Mouse (Mus musculus) kidney, postnatal 10 days (tissue): ENCODE data around the gene Hbb-bh2.
"Not testable (repeated sequence)": the region's sequence is repeated elsewhere in the genome, so short reads cannot be mapped to it uniquely, and the experiment has no call there.

Source experiments
- DNase-seq: peaks from one replicate; pipeline ENCODE4 v3.0.0; 2021; ENCODE audit warnings: mixed read lengths

The Hbb-bh2 gene

DNA sequence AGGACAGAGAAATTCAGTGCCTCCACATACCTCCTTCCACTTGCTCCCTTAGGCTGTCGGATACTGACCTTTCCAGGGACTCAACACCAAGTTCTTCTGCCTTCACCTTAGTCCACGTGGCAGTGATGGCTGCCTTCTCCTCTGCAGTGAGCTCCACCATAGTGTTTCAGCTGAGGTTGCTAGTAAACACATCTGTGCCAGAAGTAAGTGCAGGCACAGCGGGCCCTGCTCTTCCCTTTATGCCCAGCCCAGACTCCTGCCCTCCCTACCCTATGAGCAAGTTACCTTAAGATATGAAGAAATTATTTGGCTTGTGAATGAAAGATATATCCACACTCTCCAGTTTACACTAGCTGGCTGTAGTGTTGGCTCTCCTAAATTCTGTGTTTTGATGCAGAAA, at the start of gene Hbb-bh2:
Gene Hbb-bh2, minus strand, starts transcription at position 253 of the 400 bp plus-strand sequence.
- DNase-seq: no peak

- no peak for DNase-seq
Observed at GRCm38 (mm10) chr7:103886152-103886551, 45.8 kb upstream of the Hbb-bh2 start, which contains the start of gene Olfr66. TSS of gene Olfr66 (minus strand) at chr7:103886252.

DNA sequence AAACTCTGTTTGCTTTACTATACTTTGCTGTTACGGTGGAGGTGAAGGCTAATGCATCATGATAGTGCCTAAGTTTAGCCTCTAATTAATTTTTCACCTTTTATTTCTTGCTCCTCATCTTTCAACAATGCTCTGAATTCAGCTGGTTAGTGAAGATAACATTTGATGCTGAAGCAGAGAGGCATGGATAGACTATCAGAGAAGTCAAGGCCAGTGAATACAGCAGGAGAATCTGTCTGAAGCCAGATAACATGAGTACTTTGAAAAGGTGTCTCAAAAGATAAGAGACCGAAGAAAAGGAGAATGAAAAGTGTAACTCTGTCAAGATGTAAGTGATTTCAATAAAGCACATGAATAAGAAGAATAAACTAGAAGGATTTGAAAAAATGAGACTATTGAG, 36.8 kb upstream of the Hbb-bh2 start:
- DNase-seq: no peak

DNA sequence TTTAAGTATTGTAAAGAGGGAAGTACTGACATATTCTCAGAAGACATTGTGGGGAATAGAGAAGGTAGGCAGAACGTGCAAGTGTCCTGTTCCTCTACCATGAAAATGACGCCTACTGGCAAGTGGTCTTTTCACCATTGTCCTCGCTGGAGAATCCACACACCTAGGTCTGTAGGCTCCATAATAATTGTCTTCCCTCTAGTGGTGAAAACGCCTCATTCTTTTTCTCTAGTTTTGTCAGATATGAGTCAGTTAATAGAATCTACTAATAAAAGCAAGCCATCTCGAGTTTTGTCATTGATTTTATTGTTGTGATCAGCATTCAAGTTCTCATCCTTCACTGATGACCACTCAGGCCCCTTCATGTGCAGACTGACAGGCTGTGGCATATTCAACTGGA, 34.1 kb upstream of the Hbb-bh2 start:
- no peak for DNase-seq

DNA sequence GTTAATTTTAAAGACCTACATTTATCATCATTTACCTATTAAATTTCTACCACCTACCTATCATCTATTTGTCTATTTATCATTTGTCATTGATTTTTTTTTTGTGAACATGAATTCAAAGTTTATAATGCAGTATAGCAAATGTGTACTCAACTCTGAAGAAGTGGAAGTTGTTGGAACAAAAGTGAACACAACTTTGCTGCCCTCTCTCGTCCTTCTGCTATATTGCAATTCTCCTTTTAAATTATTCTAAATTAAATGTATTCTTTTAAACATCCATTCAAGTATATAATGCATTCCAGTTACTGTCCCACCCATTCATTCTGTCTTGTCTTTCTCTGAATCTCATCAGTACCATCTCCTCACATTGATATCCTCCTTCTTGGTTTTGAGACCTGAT, 32.7 kb upstream of the Hbb-bh2 start:
- no peak for DNase-seq

DNA sequence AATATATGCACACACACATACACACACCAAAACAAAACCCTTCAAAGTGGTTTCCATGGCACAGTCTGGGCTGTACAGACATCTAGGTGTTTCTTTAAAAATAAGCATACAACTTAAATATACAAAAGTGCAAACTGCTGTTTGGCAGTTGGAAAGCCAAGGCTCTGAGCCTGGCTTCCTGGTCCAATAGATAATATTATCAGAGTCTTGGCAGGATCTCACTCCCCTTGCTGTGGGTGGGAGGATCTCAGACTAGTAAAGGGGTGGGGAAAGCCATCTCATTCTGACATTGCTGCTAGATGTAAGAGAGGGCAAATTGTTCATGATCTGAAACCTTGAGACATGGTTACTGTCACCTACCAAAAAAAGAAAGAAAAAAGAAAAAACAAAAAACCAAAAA, 30.3 kb upstream of the Hbb-bh2 start:
- DNase-seq: no peak

GRCm38 (mm10) chr7:103865716-103866115, 25.4 kb upstream of the Hbb-bh2 start:
- no peak for DNase-seq

DNA sequence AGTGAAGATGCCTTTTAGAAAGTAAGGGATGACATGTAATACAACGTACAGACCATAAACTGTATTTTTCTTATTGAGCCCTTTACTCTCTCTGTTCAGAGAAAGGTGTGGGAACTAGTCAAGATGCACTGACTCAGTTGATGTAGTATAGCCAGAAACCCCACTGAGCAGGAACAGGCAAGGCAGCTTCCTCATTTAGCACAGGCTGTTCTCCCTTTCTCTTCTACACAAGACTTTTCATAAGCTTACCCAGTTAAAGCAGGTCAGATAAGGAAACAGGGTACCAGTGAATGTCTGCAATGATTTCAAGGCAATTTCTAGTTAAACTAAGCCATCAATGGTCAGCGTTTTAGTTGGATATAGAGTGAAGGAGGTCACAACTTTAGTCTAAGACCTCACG, 21.2 kb upstream of the Hbb-bh2 start:
- no peak for DNase-seq

DNA sequence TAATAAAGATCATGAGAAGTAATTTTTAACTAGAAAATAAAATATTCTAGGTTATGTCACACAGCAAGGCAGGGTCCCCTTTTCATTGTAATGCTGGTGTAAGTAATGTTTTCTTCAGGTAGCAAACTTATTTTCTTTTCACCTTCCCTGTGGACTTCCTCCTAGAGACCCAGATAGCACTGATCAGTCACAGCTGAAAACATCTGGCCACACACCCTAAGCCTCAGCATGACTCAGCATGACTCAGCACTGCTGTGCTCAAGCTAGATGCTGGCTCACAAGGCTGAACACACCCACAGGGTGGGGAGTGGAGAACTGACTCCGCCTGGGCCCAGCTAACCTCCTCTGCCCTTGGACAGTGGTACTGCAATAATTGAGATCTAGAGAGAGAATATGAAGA, 20.5 kb upstream of the Hbb-bh2 start:
- peak; percentile 5 for DNase-seq

DNA sequence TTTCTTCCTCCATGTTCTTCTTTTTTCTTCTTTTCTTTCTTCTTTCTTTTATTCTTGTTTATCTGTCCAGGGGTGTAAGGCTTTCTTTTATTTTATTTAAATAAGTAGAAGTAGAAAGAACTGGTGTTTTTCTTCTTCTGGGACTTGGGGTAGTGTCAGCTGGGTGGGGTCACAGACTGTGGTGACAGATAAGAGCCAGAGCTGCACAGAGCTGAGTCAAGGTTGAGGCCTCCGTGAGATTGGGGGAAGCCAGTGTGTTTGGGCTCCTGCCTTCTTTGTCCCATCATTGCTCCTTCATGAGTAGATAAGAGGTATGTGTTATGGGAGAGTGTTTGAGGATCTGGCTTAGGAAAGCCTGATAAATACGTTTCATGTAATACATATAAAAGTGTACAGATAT, 18.8 kb upstream of the Hbb-bh2 start:
- no peak for DNase-seq

- no peak for DNase-seq
Observed at GRCm38 (mm10) chr7:103854669-103855068, 14.3 kb upstream of the Hbb-bh2 start.

GRCm38 (mm10) chr7:103853090-103853489, 12.8 kb upstream of the Hbb-bh2 start, which contains the start of gene Hbb-y:
TSS of gene Hbb-y (minus strand) at chr7:103853216.
- DNase-seq: no peak

DNA sequence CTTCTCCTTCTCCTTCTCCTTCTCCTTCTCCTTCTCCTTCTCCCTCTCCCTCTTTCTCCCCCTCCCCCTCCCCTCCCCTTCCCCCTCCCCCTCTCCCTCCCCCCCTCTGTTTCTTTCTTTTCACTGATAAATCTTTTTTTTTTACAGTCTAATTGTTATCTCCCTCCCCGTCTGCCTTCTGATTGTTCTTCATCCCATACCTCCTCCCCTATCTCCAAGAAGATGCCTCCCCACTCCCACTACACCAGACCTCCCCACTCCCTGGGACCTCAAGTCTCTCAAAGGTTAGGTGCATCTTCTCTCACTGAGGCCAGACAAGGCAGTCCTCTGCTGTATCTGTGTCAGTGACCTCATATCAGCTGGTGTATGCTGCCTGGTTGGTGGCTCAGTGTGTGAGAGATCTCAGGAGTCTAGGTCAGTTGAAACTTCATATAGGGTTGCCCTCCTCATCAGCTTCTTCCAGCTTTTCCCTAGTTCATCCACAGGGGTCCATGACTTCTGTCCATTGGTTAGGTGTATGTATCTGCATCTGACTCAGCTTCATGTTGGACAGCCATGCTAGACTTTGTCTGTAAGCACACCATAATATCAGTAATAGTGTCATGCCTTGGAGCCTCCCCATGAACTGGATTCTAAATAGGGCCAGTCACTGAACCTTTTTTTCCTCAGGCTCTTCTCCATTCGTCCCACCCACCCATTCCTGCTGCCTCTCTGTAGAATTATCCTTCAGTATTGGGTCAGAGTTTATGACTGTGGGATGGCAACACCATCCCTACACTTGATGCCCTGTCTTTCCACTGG, 4.4 kb upstream of the Hbb-bh2 start:
- DNase-seq: no peak

GRCm38 (mm10) chr7:103843034-103843433, 2.7 kb upstream of the Hbb-bh2 start, which contains the start of gene Hbb-bh1:
TSS of gene Hbb-bh1 (minus strand) at chr7:103843164.
- no peak for DNase-seq

DNA sequence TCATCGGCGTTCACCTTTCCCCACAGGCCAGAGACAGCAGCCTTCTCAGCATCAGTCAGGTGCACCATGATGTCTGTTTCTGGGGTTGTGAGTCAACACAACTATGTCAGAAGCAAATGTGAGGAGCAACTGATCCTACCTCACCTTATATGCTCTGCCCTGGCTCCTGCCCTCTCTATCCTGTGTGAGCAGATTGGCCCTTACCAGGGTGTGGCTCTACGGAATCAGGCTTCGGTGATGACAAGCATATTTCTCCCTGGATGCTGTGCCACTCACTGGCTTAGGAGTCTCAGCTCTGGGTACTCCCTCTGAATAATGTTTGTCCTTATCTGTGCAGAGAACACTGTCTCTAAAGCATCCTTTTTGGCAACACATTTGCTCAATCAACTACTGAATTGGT, 12.5 kb downstream of the Hbb-bh2 start, which contains the start of gene Hbb-bs:
Gene Hbb-bs, minus strand, starts transcription at position 289 of the 400 bp plus-strand sequence.
- DNase-seq: no peak

DNA sequence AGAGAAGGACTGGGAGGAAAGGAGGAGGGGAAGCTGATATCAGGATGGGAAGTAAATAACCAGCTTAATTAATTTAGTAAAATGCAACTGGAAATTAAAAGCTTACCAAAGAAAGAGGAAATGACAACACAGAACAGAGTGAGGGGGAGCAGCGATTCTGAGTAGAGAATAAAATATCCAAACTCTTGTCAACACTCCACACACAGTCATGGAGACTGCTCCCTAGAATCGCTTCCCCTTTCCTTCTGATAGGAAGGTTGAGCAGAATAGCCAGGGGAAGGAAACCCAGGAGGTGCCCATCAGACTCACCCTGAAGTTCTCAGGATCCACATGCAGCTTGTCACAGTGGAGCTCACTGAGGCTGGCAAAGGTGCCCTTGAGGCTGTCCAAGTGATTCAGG, 13.2 kb downstream of the Hbb-bh2 start:
- DNase-seq: not testable (repeated sequence)

GRCm38 (mm10) chr7:103826255-103826887, 13.9 kb downstream of the Hbb-bh2 start:
- no peak for DNase-seq

GRCm38 (mm10) chr7:103825536-103826254, 14.6 kb downstream of the Hbb-bh2 start:
- no peak for DNase-seq

DNA sequence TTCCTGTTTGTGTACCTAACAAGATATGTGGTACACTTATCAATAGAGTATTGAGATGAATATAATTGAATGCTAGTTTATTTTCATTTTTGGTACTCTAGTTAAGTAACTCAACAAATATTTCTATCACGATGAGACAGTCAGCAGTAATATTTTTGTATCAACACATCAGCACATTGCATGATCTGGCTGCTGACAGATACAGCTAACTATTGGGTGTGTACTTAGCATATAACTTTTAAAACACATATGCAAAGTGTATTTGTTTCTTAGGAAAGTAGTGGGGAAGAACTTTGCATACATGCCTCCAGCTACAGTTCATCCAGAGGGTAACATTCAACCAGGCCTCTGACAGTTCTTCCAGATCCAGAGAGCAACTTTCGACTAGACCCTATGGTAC, 15.7 kb downstream of the Hbb-bh2 start:
- no peak for DNase-seq

- not testable (repeated sequence) for DNase-seq
Observed at GRCm38 (mm10) chr7:103815085-103815484, 25.2 kb downstream of the Hbb-bh2 start.

DNA sequence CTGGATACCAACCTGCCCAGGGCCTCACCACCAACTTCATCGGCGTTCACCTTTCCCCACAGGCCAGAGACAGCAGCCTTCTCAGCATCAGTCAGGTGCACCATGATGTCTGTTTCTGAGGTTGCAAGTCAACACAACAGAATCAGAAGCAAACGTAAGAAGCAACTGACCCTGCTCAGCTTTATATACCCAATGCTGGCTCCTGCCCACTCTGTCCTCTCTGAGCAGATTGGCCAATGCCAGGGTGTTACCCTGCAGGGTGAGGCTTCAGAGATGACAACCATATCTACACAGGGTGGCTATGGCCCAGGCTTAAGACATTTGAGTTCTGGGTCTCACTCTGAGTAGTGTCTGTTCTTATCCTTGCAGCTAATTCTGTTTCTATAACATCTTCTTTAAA, 26.6 kb downstream of the Hbb-bh2 start, which contains the start of gene Hbb-bt:
Gene Hbb-bt, minus strand, starts transcription at position 231 of the 400 bp plus-strand sequence.
- DNase-seq: no peak

GRCm38 (mm10) chr7:103813152-103813551, 27.2 kb downstream of the Hbb-bh2 start:
- not testable (repeated sequence) for DNase-seq

DNA sequence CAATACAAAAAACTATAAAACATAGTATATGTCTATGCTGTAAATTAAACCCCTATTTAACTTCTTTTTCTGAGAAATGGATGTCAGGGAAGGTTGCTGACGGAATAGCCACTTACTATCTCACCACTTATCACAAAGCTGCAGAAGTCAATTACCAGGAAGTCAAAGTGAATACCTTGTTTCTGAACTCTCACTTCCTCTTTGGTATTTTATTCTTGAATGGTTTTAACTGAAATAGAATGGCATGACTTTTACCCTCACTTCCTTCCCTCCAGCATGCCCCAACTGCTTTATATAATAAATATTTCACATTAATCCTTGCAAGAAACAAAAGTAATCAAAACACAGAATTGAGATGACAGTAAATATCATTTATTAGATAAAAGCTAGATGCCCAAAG, 28.1 kb downstream of the Hbb-bh2 start:
- no peak for DNase-seq
